Mouse (Mus musculus): Measurements from ENCODE around the gene Zcchc3. TPM values are rescaled to one million over a fixed set of nuclear protein-coding genes. Genes with fewer than 3 reads are reported as not detected.

Gene Zcchc3
- polyA plus RNA-seq, 1 experiment from 2014 or later, result 14.8 TPM

GRCm38 (mm10) chr2:152395271-152395920 lies 19.4 kb downstream of the Zcchc3 start:
- TF ChIP-seq CTCF (IDR thresholded peaks at IDR 0.05; ENCODE audit: low read depth) (no peak), EP300 (optimal IDR thresholded peaks at IDR 0.05) (no peak)
- peak overlapping the region; percentile 82 for H3K4me3 ChIP-seq (ENCODE audit: low read depth, low read length)
- H3K9ac ChIP-seq (ENCODE audit: low read length), result peak overlapping the region; percentile 45
- peak overlapping the region; percentile 88 for H3K4me2 ChIP-seq (replicated peaks; ENCODE audit: low read depth)
- DNase-seq (ENCODE audit: low spot score) (no peak), ATAC-seq (ENCODE audit: low FRiP score, low TSS enrichment) (no peak)
- no peaks in the 10 kb centered on the region; the same call in 1 of the 2 replicates for H3K4me1 ChIP-seq (replicated peaks; ENCODE audit: control insufficient read depth, insufficient read depth)
- H3K36me3 ChIP-seq (ENCODE audit: control insufficient read depth, insufficient read depth, low read length), result no peaks in the 10 kb centered on the region
- H3K27ac ChIP-seq (replicated peaks), result no peak overlapping the region
- no peaks in the 10 kb centered on the region for H3K27me3 ChIP-seq (ENCODE audit: control insufficient read depth, insufficient read depth, low read length)
- WGBS, result 19% methylated on average over 13 of the region's 13 CpGs
- no peaks in the 10 kb centered on the region for H3K9me3 ChIP-seq (ENCODE audit: control insufficient read depth, low read length)

DNA sequence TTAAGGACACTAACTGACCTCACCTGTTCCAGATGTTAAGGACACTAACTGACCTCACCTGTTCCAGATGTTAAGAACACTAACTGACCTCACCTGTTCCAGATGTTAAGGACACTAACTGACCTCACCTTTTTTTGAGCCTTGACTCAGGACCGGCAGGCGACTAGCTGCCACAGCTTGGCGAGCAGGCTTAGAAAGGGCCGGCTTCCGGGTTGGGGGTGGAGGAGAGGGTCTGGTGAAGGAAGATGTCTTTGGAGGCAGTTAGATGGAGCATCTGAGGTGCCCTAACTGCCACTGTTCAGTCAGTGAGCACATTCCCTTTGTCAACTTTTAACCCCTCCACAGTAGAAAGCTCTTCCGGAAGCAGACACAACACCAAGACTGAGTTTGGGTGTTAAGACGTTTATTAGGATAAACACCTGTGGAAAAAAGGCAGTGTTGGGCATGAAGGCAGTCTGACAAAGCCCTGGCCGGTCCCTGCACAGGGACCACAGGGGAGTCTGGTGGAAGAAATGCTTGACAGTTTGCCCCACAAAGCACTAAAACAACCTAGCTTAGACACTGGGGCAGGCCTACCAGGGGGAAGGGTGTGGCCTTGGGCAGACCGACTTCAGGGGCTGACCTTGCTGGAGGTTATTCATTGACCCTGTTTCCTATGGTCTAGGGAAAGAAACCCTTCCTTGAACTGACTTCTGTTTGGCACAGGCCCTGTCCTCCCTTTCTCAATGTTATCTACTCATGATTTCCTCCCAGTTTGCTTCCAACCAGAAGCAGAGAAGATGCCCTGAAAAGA lies 21.4 kb downstream of the Zcchc3 start:
- DNase-seq (ENCODE audit: low spot score) (no peak), ATAC-seq (ENCODE audit: low FRiP score, low TSS enrichment) (no peak)
- H3K36me3 ChIP-seq (ENCODE audit: control insufficient read depth, insufficient read depth, low read length), result no peaks in the 10 kb centered on the region
- H3K4me3 ChIP-seq (ENCODE audit: low read depth, low read length), result no peak overlapping the region
- TF ChIP-seq EP300 (optimal IDR thresholded peaks at IDR 0.05) (no peak), CTCF (IDR thresholded peaks at IDR 0.05; ENCODE audit: low read depth) (no peak)
- H3K4me2 ChIP-seq (replicated peaks; ENCODE audit: low read depth), result no peak overlapping the region
- H3K27me3 ChIP-seq (ENCODE audit: control insufficient read depth, insufficient read depth, low read length), result no peaks in the 10 kb centered on the region
- H3K9me3 ChIP-seq (ENCODE audit: control insufficient read depth, low read length), result no peaks in the 10 kb centered on the region
- H3K9ac ChIP-seq (ENCODE audit: low read length), result no peak overlapping the region
- no peaks in the 10 kb centered on the region; the same call in 1 of the 2 replicates for H3K4me1 ChIP-seq (replicated peaks; ENCODE audit: control insufficient read depth, insufficient read depth)
- H3K27ac ChIP-seq (replicated peaks), result no peak overlapping the region
- 48% methylated on average over 9 of the region's 9 CpGs for WGBS

- 18% methylated on average over 3 of the region's 3 CpGs for WGBS
- H3K27ac ChIP-seq (replicated peaks), result no peak overlapping the region
- no peaks in the 10 kb centered on the region for H3K27me3 ChIP-seq (ENCODE audit: control insufficient read depth, insufficient read depth, low read length)
- H3K36me3 ChIP-seq (ENCODE audit: control insufficient read depth, insufficient read depth, low read length), result no peaks in the 10 kb centered on the region
- peak; percentile 91 for TF ChIP-seq CTCF (IDR thresholded peaks at IDR 0.05; ENCODE audit: low read depth)
- no peak for TF ChIP-seq EP300 (optimal IDR thresholded peaks at IDR 0.05)
- no peak overlapping the region for H3K4me3 ChIP-seq (ENCODE audit: low read depth, low read length)
- H3K4me2 ChIP-seq (replicated peaks; ENCODE audit: low read depth), result no peak overlapping the region
- no peak overlapping the region for H3K9ac ChIP-seq (ENCODE audit: low read length)
- ATAC-seq (ENCODE audit: low FRiP score, low TSS enrichment) (no peak), DNase-seq (ENCODE audit: low spot score) (no peak)
- H3K4me1 ChIP-seq (replicated peaks; ENCODE audit: control insufficient read depth, insufficient read depth), result no peaks in the 10 kb centered on the region; the same call in 1 of the 2 replicates
- no peaks in the 10 kb centered on the region for H3K9me3 ChIP-seq (ENCODE audit: control insufficient read depth, low read length)
These were observed 22.0 kb downstream of the Zcchc3 start for GRCm38 (mm10) chr2:152392786-152393185.

DNA sequence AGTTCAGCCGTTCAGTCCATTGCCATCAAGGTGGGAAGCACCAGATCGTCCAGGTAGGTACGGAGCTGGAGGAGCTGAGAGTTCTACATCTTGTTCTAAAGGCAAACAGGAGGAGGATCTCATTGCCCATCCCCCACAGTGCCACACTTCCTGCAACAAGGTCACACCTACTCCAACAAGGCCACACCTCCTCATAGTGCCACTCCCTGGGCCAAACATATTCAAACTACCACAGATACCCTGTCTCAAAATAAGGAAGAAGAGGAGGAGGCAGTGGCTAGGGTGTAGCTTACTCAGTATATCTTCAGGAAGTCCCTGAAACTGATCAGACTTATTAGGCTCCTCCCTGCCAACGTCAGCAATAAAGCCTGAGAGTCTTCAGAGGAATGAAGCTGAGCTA lies 30.6 kb downstream of the Zcchc3 start:
- WGBS, result 82% methylated on average over 4 of the region's 4 CpGs
- H3K4me3 ChIP-seq (ENCODE audit: low read depth, low read length), result no peak overlapping the region
- ATAC-seq (ENCODE audit: low FRiP score, low TSS enrichment) (no peak), DNase-seq (ENCODE audit: low spot score) (no peak)
- H3K4me1 ChIP-seq (replicated peaks; ENCODE audit: control insufficient read depth, insufficient read depth), result no peaks in the 10 kb centered on the region
- H3K36me3 ChIP-seq (ENCODE audit: control insufficient read depth, insufficient read depth, low read length), result no peaks in the 10 kb centered on the region
- no peaks in the 10 kb centered on the region for H3K9me3 ChIP-seq (ENCODE audit: control insufficient read depth, low read length)
- H3K27me3 ChIP-seq (ENCODE audit: control insufficient read depth, insufficient read depth, low read length), result no peaks in the 10 kb centered on the region
- H3K9ac ChIP-seq (ENCODE audit: low read length), result no peak overlapping the region
- TF ChIP-seq CTCF (IDR thresholded peaks at IDR 0.05; ENCODE audit: low read depth) (no peak), EP300 (optimal IDR thresholded peaks at IDR 0.05) (no peak)
- H3K27ac ChIP-seq (replicated peaks), result no peak overlapping the region
- H3K4me2 ChIP-seq (replicated peaks; ENCODE audit: low read depth), result no peak overlapping the region

DNA sequence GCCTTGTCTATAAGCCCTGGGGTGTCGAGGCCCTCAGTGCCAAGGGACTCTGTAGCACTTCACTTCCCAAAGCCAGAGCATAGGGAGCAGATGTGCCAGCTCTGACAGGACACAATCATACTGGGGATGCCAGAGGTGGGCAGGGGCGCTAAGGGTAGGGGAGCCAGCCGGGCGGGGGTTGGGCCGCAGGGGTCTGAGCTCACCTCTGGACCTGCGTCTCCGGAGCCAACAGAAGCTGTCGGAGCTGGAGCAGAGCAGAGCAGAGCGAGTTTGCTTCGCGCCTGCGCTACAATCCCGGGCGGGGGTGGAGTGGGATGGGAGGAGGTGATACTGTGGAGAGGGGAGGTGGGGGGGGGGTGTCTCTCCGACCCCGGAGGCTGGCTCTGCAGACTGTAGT lies 38.5 kb downstream of the Zcchc3 start, which contains the start of gene Nrsn2:
Nrsn2 (minus strand) TSS at position 294 of the 397 bp plus-strand sequence.
- ATAC-seq (ENCODE audit: low FRiP score, low TSS enrichment), result no peak
- Histone ChIP-seq H3K4me3 (ENCODE audit: low read depth, low read length) (no peak within 1 kb of the TSS), H3K36me3 (ENCODE audit: control insufficient read depth, insufficient read depth, low read length) (no peaks in the 10 kb centered on the region), H3K4me1 (replicated peaks; ENCODE audit: control insufficient read depth, insufficient read depth) (no peaks in the 10 kb centered on the region), H3K4me2 (replicated peaks; ENCODE audit: low read depth) (no peak within 1 kb of the TSS), H3K27me3 (ENCODE audit: control insufficient read depth, insufficient read depth, low read length) (no peaks in the 10 kb centered on the region), H3K9ac (ENCODE audit: low read length) (no peak within 1 kb of the TSS), H3K27ac (replicated peaks) (no peak within 1 kb of the TSS), H3K9me3 (ENCODE audit: control insufficient read depth, low read length) (no peaks in the 10 kb centered on the region)
- WGBS, result 5% methylated on average over 9 of the region's 16 CpGs
- DNase-seq (ENCODE audit: low spot score), result no peak
- TF ChIP-seq EP300 (optimal IDR thresholded peaks at IDR 0.05) (no peak), CTCF (IDR thresholded peaks at IDR 0.05; ENCODE audit: low read depth) (no peak)

All from stomach, postnatal 0 days (tissue).